Mouse (Mus musculus): ENCODE data around the gene Cdc42bpb. TPM values are rescaled to one million over a fixed set of nuclear protein-coding genes. Genes with fewer than 3 reads are reported as not detected.

Gene Cdc42bpb
- polyA plus RNA-seq, 1 experiment from 2014 or later: 39.9 TPM

GRCm38 (mm10) chr12:111270629-111271277 lies 106.8 kb downstream of the Cdc42bpb start, which contains the start of gene Amn:
Amn (plus strand) TSS chr12:111271095.
- no peak within 1 kb of the TSS for H3K4me2 ChIP-seq (ENCODE audit: low read length)
- ATAC-seq: no peak
- H3K9me3 ChIP-seq (ENCODE audit: control insufficient read depth, low read length): no peaks in the 10 kb centered on the region
- peaks cover 62% of the 10 kb centered on the region for H3K27me3 ChIP-seq (replicated peaks; ENCODE audit: control insufficient read depth, insufficient read depth, low read length)
- no peak within 1 kb of the TSS for H3K27ac ChIP-seq (ENCODE audit: low read length)
- WGBS: 43% methylated on average over 25 of the region's 25 CpGs
- no peaks in the 10 kb centered on the region for H3K36me3 ChIP-seq (ENCODE audit: control insufficient read depth, insufficient read depth)
- H3K4me1 ChIP-seq (replicated peaks; ENCODE audit: control insufficient read depth, insufficient read depth, low read length): peaks cover 20% of the 10 kb centered on the region
- H3K4me3 ChIP-seq (replicated peaks; ENCODE audit: low read length): no peak within 1 kb of the TSS
- H3K9ac ChIP-seq (replicated peaks; ENCODE audit: low read depth, low read length): no peak within 1 kb of the TSS

- WGBS: 80% methylated on average over 4 of the region's 4 CpGs
- H3K9me3 ChIP-seq (ENCODE audit: control insufficient read depth, low read length): no peaks in the 10 kb centered on the region
- H3K4me2 ChIP-seq (ENCODE audit: low read length): no peak overlapping the region
- peaks cover 33% of the 10 kb centered on the region for H3K27me3 ChIP-seq (replicated peaks; ENCODE audit: control insufficient read depth, insufficient read depth, low read length)
- no peak overlapping the region for H3K4me3 ChIP-seq (replicated peaks; ENCODE audit: low read length)
- H3K9ac ChIP-seq (replicated peaks; ENCODE audit: low read depth, low read length): no peak overlapping the region
- no peaks in the 10 kb centered on the region for H3K36me3 ChIP-seq (ENCODE audit: control insufficient read depth, insufficient read depth)
- H3K27ac ChIP-seq (ENCODE audit: low read length): no peak overlapping the region
- H3K4me1 ChIP-seq (replicated peaks; ENCODE audit: control insufficient read depth, insufficient read depth, low read length): no peaks in the 10 kb centered on the region
- ATAC-seq: no peak
Observed at GRCm38 (mm10) chr12:111267673-111268325, 109.7 kb downstream of the Cdc42bpb start.

- H3K9ac ChIP-seq (replicated peaks; ENCODE audit: low read depth, low read length): no peak overlapping the region
- H3K4me2 ChIP-seq (ENCODE audit: low read length): no peak overlapping the region
- no peak overlapping the region for H3K27ac ChIP-seq (ENCODE audit: low read length)
- H3K4me3 ChIP-seq (replicated peaks; ENCODE audit: low read length): no peak overlapping the region
- WGBS: 53% methylated on average over 12 of the region's 12 CpGs
- H3K9me3 ChIP-seq (ENCODE audit: control insufficient read depth, low read length): no peaks in the 10 kb centered on the region
- H3K27me3 ChIP-seq (replicated peaks; ENCODE audit: control insufficient read depth, insufficient read depth, low read length): peaks cover 21% of the 10 kb centered on the region
- H3K4me1 ChIP-seq (replicated peaks; ENCODE audit: control insufficient read depth, insufficient read depth, low read length): no peaks in the 10 kb centered on the region
- ATAC-seq: no peak
- 0 out of 2 replicates have a peak, but pooled peaks cover 2% of the 10 kb centered on the region for H3K36me3 ChIP-seq (ENCODE audit: control insufficient read depth, insufficient read depth)
Observed at GRCm38 (mm10) chr12:111266592-111266991, 110.9 kb downstream of the Cdc42bpb start.

- Histone ChIP-seq H3K36me3 (ENCODE audit: control insufficient read depth, insufficient read depth) (0 out of 2 replicates have a peak, but pooled peaks cover 2% of the 10 kb centered on the region), H3K27me3 (replicated peaks; ENCODE audit: control insufficient read depth, insufficient read depth, low read length) (peaks cover 7% of the 10 kb centered on the region), H3K4me2 (ENCODE audit: low read length) (no peak overlapping the region), H3K4me3 (replicated peaks; ENCODE audit: low read length) (no peak overlapping the region), H3K27ac (ENCODE audit: low read length) (no peak overlapping the region), H3K9ac (replicated peaks; ENCODE audit: low read depth, low read length) (no peak overlapping the region), H3K4me1 (replicated peaks; ENCODE audit: control insufficient read depth, insufficient read depth, low read length) (no peaks in the 10 kb centered on the region), H3K9me3 (ENCODE audit: control insufficient read depth, low read length) (no peaks in the 10 kb centered on the region)
- no peak for ATAC-seq
- 57% methylated on average over 5 of the region's 5 CpGs for WGBS
Observed at GRCm38 (mm10) chr12:111265212-111265611, 112.3 kb downstream of the Cdc42bpb start.

GRCm38 (mm10) chr12:111263650-111264049 lies 113.9 kb downstream of the Cdc42bpb start:
- no peak overlapping the region for H3K27ac ChIP-seq (ENCODE audit: low read length)
- no peak for ATAC-seq
- WGBS: 96% methylated on average over 16 of the region's 16 CpGs
- H3K9me3 ChIP-seq (ENCODE audit: control insufficient read depth, low read length): no peaks in the 10 kb centered on the region
- H3K4me1 ChIP-seq (replicated peaks; ENCODE audit: control insufficient read depth, insufficient read depth, low read length): no peaks in the 10 kb centered on the region
- no peaks in the 10 kb centered on the region for H3K27me3 ChIP-seq (replicated peaks; ENCODE audit: control insufficient read depth, insufficient read depth, low read length)
- H3K9ac ChIP-seq (replicated peaks; ENCODE audit: low read depth, low read length): no peak overlapping the region
- no peak overlapping the region for H3K4me3 ChIP-seq (replicated peaks; ENCODE audit: low read length)
- 0 out of 2 replicates have a peak, but pooled peaks cover 2% of the 10 kb centered on the region for H3K36me3 ChIP-seq (ENCODE audit: control insufficient read depth, insufficient read depth)
- H3K4me2 ChIP-seq (ENCODE audit: low read length): no peak overlapping the region

- Histone ChIP-seq H3K9me3 (ENCODE audit: control insufficient read depth, low read length) (no peaks in the 10 kb centered on the region), H3K36me3 (ENCODE audit: control insufficient read depth, insufficient read depth) (0 out of 2 replicates have a peak, but pooled peaks cover 3% of the 10 kb centered on the region), H3K9ac (replicated peaks; ENCODE audit: low read depth, low read length) (no peak overlapping the region), H3K27ac (ENCODE audit: low read length) (no peak overlapping the region), H3K27me3 (replicated peaks; ENCODE audit: control insufficient read depth, insufficient read depth, low read length) (no peaks in the 10 kb centered on the region), H3K4me1 (replicated peaks; ENCODE audit: control insufficient read depth, insufficient read depth, low read length) (no peaks in the 10 kb centered on the region), H3K4me2 (ENCODE audit: low read length) (no peak overlapping the region), H3K4me3 (replicated peaks; ENCODE audit: low read length) (no peak overlapping the region)
- WGBS: 63% methylated on average over 9 of the region's 9 CpGs
- no peak for ATAC-seq
Observed at GRCm38 (mm10) chr12:111251227-111251626, 126.3 kb downstream of the Cdc42bpb start.

GRCm38 (mm10) chr12:111250116-111250515 lies 127.4 kb downstream of the Cdc42bpb start:
- 85% methylated on average over 8 of the region's 8 CpGs for WGBS
- H3K9ac ChIP-seq (replicated peaks; ENCODE audit: low read depth, low read length): no peak overlapping the region

GRCm38 (mm10) chr12:111249095-111249494 lies 128.4 kb downstream of the Cdc42bpb start:
- WGBS: 61% methylated on average over 3 of the region's 3 CpGs
- no peak for ATAC-seq
- H3K27me3 ChIP-seq (replicated peaks; ENCODE audit: control insufficient read depth, insufficient read depth, low read length): no peaks in the 10 kb centered on the region
- no peak overlapping the region for H3K27ac ChIP-seq (ENCODE audit: low read length)
- H3K4me2 ChIP-seq (ENCODE audit: low read length): no peak overlapping the region
- H3K9ac ChIP-seq (replicated peaks; ENCODE audit: low read depth, low read length): no peak overlapping the region
- no peaks in the 10 kb centered on the region for H3K9me3 ChIP-seq (ENCODE audit: control insufficient read depth, low read length)
- no peaks in the 10 kb centered on the region for H3K4me1 ChIP-seq (replicated peaks; ENCODE audit: control insufficient read depth, insufficient read depth, low read length)
- H3K36me3 ChIP-seq (ENCODE audit: control insufficient read depth, insufficient read depth): 0 out of 2 replicates have a peak, but pooled peaks cover 3% of the 10 kb centered on the region
- H3K4me3 ChIP-seq (replicated peaks; ENCODE audit: low read length): no peak overlapping the region

More at GRCm38 (mm10) chr12:111250116-111250515, 127.4 kb downstream of the Cdc42bpb start:
- H3K4me2 ChIP-seq (ENCODE audit: low read length): no peak overlapping the region
- H3K4me3 ChIP-seq (replicated peaks; ENCODE audit: low read length): no peak overlapping the region
- no peak overlapping the region for H3K27ac ChIP-seq (ENCODE audit: low read length)
- no peaks in the 10 kb centered on the region for H3K27me3 ChIP-seq (replicated peaks; ENCODE audit: control insufficient read depth, insufficient read depth, low read length)
- no peak for ATAC-seq
- H3K4me1 ChIP-seq (replicated peaks; ENCODE audit: control insufficient read depth, insufficient read depth, low read length): no peaks in the 10 kb centered on the region
- 0 out of 2 replicates have a peak, but pooled peaks cover 3% of the 10 kb centered on the region for H3K36me3 ChIP-seq (ENCODE audit: control insufficient read depth, insufficient read depth)
- H3K9me3 ChIP-seq (ENCODE audit: control insufficient read depth, low read length): no peaks in the 10 kb centered on the region

- H3K36me3 ChIP-seq (ENCODE audit: control insufficient read depth, insufficient read depth): peaks cover 9% of the 10 kb centered on the region
- H3K27ac ChIP-seq (ENCODE audit: low read length): no peak overlapping the region
- H3K4me1 ChIP-seq (replicated peaks; ENCODE audit: control insufficient read depth, insufficient read depth, low read length): no peaks in the 10 kb centered on the region
Observed at GRCm38 (mm10) chr12:111246808-111247464, 130.6 kb downstream of the Cdc42bpb start.

More at GRCm38 (mm10) chr12:111246808-111247464, 130.6 kb downstream of the Cdc42bpb start:
- ATAC-seq: no peak
- Histone ChIP-seq H3K4me3 (replicated peaks; ENCODE audit: low read length) (no peak overlapping the region), H3K9me3 (ENCODE audit: control insufficient read depth, low read length) (no peaks in the 10 kb centered on the region), H3K27me3 (replicated peaks; ENCODE audit: control insufficient read depth, insufficient read depth, low read length) (no peaks in the 10 kb centered on the region), H3K4me2 (ENCODE audit: low read length) (no peak overlapping the region), H3K9ac (replicated peaks; ENCODE audit: low read depth, low read length) (no peak overlapping the region)
- 94% methylated on average over 9 of the region's 9 CpGs for WGBS

Measured in forebrain, embryonic 16.5 days (tissue).